16 mouse cellular contexts compared by ENCODE assay signal in the genomic region with DNA sequence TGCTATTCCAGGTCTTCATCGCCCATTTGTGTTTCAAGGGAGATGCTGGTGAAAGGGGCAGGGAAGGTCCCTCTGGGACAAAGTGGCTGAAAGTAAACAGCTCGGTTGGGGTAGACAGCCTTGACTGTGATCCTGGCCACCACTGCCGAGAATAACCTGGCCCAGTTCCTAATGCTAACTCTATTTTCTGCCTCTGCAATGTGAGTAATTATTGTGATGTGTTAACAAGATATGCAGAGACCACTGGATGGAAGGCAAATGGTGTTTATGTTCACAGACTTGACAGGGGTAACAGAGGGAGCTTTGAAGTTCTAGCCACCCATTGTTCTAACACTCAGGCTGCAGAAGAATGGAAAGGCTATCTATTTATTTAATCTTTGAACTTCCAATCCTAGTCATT.
"Had no signal": no experiment of that assay in that cellular context is flagged by ENCODE, and none has a peak within 500 bp of the region (broad histone marks: within the 10 kb centered on the region; RNA-seq: fewer than 3 reads in every experiment).

No protein-coding gene starts in this region.

- H3K9me3 ChIP-seq: kidney, embryonic 15.5 days; limb, embryonic 12.5 days; liver, embryonic 13.5 days; neural tube, embryonic 15.5 days had no signal

- H3K27ac ChIP-seq: kidney, embryonic 15.5 days; limb, embryonic 12.5 days; liver, embryonic 13.5 days; neural tube, embryonic 15.5 days had no signal

- H3K9ac ChIP-seq: kidney, embryonic 15.5 days; limb, embryonic 12.5 days; liver, embryonic 13.5 days; liver, postnatal 0 days; neural tube, embryonic 15.5 days had no signal

- H3K4me3 ChIP-seq: kidney, embryonic 15.5 days; limb, embryonic 12.5 days; liver, embryonic 13.5 days; myocyte; neural tube, embryonic 15.5 days had no signal

- H3K36me3 ChIP-seq: kidney, embryonic 15.5 days; limb, embryonic 12.5 days; liver, embryonic 13.5 days; neural tube, embryonic 15.5 days had no signal

- DNase-seq: kidney, adult 2 months; kidney, postnatal 14 days; liver; liver, embryonic 13.5 days; liver, postnatal 0 days; midbrain, embryonic 14.5 days; retina, postnatal 1 day; right cerebral cortex, postnatal 4 days; spleen, adult 18-20 months; thymus, adult 18-20 months; thymus, postnatal 25 days had no signal

- H3K4me2 ChIP-seq: kidney, embryonic 15.5 days; limb, embryonic 12.5 days; liver, embryonic 13.5 days; neural tube, embryonic 15.5 days had no signal

- H3K27me3 ChIP-seq: liver, embryonic 13.5 days; neural tube, embryonic 15.5 days had no signal

- H3K4me1 ChIP-seq: limb, embryonic 12.5 days; liver, embryonic 13.5 days had no signal

- ATAC-seq: intestine, embryonic 16.5 days; liver, postnatal 0 days had no signal
